Mouse (Mus musculus) myocyte (in vitro differentiated cells): Measurements from ENCODE around the gene Gtf2h4.

Source experiments
- CEBPB ChIP-seq: IDR thresholded peaks from 2 replicates; pipeline ENCODE4 v1.6.1; 2011; ENCODE audit warnings: mild to moderate bottlenecking, moderate library complexity; ENCODE audit not compliant: poor library complexity, insufficient read depth, severe bottlenecking
- E2F4 ChIP-seq: IDR thresholded peaks from one replicate; pipeline ENCODE4 v1.6.1; 2011; ENCODE audit warnings: mild to moderate bottlenecking, control low read depth, moderate library complexity; ENCODE audit not compliant: insufficient read depth
- MAX ChIP-seq: IDR thresholded peaks from one replicate; pipeline ENCODE4 v1.6.1; 2011; ENCODE audit warnings: low read depth, mild to moderate bottlenecking, control low read depth
- MYOD1 ChIP-seq, 3 experiments: IDR thresholded peaks; one replicate each; pipeline ENCODE4 v1.6.1; 2011; ENCODE audit warnings: control low read depth in 2 of 3, low read depth in 2 of 3, mild to moderate bottlenecking in 2 of 3, moderate library complexity in 1 of 3; ENCODE audit not compliant: insufficient read length in 2 of 3, control insufficient read depth in 1 of 3
- MYOG ChIP-seq, 3 experiments: IDR thresholded peaks; one replicate each; pipeline ENCODE4 v1.6.1; 2011; ENCODE audit warnings: control low read depth in 2 of 3, low read depth in 2 of 3, mild to moderate bottlenecking in 2 of 3; ENCODE audit not compliant: insufficient read length in 2 of 3, control insufficient read depth in 1 of 3, insufficient read depth in 1 of 3
- POLR2A ChIP-seq: IDR thresholded peaks from one replicate; pipeline ENCODE4 v1.6.1; 2011; ENCODE audit warnings: low read depth, mild to moderate bottlenecking, control low read depth, moderate library complexity; ENCODE audit not compliant: insufficient read length
- POLR2AphosphoS2 ChIP-seq: IDR thresholded peaks from one replicate; pipeline ENCODE4 v1.6.1; 2011; ENCODE audit warnings: low read depth, control low read depth; ENCODE audit not compliant: insufficient read length
- REST ChIP-seq: IDR thresholded peaks from one replicate; pipeline ENCODE4 v1.6.1; 2011; ENCODE audit warnings: mild to moderate bottlenecking, control low read depth, moderate library complexity; ENCODE audit not compliant: insufficient read depth, insufficient read length
- SRF ChIP-seq: IDR thresholded peaks from one replicate; pipeline ENCODE4 v1.6.1; 2011; ENCODE audit warnings: low read depth; ENCODE audit not compliant: control insufficient read depth, insufficient read length
- TCF12 ChIP-seq: IDR thresholded peaks from one replicate; pipeline ENCODE4 v1.6.1; 2011; ENCODE audit warnings: mild to moderate bottlenecking, control low read depth; ENCODE audit not compliant: poor library complexity, insufficient read depth, severe bottlenecking
- USF1 ChIP-seq: IDR thresholded peaks from one replicate; pipeline ENCODE4 v1.6.1; 2011; ENCODE audit warnings: low read depth, mild to moderate bottlenecking, control low read depth, moderate library complexity

DNA sequence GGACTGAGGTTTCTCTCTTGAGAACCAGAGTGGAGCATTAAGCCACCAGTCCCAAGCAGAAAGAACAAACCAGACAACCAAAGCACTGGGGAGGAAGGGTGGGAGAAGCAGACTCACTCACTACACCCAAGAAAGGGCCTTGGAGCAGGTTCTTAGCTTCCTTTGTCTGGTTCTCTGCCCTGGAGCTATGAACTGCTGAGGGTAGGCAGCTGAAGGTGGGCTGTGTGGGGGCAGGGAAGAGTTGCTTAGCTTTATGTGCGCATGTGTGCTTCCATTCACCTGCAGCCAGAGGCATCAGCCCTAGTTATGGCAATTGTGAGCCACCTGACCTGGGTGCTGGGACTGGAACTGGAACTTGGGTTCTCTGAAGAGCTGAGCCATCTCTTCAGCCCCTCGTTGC is 20.5 kb downstream of the Gtf2h4 start:
- TF ChIP-seq SRF (no peak), POLR2A (no peak), USF1 (no peak), POLR2AphosphoS2 (no peak), MYOD1 (IDR thresholded peaks at IDR 0.05; ENCODE audit: control insufficient read depth in 1 of 3, insufficient read length in 2 of 3, low read depth in 2 of 3) (no peak), MAX (no peak), TCF12 (no peak), E2F4 (no peak), REST (no peak), CEBPB (no peak), MYOG (IDR thresholded peaks at IDR 0.05; ENCODE audit: control insufficient read depth in 1 of 3, insufficient read depth in 1 of 3, insufficient read length in 2 of 3, low read depth in 2 of 3) (no peak)
